Mouse (Mus musculus): ENCODE data around the gene Tmem179.

Gene Tmem179

DNA sequence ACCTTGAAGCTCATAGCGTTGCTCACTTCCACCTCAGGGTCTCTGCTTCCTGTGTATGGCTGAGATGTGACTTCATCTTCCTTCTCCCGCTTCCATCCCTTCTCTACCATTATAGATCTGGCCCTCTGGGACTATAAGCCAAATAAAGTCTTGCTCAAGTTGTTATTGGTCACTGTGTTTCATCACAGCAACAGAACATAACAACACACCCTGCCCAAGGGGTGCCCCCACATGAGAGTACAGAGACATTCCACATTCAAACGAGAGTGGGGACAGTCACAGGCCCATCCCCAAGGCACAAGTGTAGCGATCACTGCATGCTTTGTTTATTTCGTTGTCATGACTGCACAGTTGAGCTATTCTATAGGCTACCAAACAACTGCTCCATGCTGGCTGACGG lies 20.7 kb upstream of the Tmem179 start:
- DNase-seq (ENCODE audit: low read depth, low spot score) = no peak

DNA sequence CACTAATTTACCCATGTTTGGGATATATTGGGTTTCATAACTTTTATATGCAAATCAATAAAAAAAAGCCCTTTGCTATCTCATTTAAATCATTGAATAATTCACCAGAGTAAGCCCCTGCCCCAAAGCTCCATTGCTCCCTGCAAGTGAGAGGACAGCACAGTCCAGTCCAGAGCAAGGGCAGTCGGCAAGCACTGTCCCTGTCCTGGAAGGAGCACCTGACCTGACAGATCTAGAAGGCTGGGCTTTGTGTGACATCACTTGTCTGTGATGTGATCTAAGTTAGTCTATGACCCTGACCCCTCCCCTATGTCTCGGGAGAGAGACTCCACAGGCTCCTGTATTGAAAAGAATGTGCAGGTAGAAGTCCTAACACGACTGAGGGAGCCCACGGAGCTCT lies 17.2 kb upstream of the Tmem179 start:
- DNase-seq (ENCODE audit: low read depth, low spot score) = no peak

GRCm38 (mm10) chr12:112518105-112518504 lies 1.6 kb upstream of the Tmem179 start:
- DNase-seq (ENCODE audit: low read depth, low spot score) = no peak

DNA sequence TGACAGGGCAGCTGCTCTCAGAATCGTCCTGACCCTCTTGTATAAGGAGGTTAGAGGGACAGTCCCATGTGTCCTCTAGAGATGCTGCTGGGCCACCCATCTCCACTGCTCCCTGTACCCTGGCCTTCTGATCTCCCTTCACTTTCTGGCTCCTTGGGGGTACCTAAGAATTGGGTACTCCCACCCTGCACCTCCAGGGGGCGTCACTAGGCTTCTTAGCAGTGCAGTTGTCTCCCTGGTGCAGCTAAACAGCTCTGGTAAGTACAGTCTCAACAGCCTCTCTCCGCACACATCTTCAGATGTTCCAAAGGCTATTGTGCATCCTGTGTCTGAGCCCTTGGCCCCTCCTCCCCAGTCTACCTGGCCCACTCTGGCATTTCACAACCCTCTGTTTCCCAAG lies 1.6 kb downstream of the Tmem179 start:
- no peak for DNase-seq (ENCODE audit: low read depth, low spot score)

DNA sequence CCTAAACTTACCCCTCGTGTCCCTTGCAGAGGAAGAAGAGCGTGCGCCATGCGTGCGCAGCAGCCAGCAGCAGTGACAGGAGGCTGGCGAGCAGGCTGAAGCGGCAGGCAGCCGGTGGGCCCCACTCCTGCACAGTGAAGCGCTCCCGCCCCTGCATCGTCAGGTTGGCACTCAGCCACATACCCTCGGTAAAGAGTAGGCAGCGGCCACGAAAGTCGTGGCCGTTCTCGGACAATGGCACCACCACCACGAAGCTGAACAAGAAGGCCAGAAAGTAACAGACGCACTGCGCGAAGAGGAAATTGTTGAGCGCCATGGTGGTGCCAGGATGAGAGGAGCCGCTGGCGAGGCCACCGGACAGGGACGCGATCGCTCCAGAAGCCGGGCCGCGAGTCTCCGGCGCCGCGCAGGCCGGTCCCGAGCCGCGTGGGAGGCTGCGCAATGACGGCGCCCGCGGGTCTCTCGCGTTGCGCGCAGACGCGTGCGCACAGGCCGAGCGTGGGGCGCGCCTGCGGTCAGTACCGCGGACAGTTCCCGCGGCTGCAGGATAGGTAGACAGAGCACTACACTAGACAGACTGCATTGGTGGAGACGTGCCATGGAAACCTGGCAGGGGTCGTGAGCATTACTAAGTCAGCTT lies 5.7 kb downstream of the Tmem179 start:
- DNase-seq (ENCODE audit: low read depth, low spot score) = no peak

GRCm38 (mm10) chr12:112510365-112510732 lies 6.2 kb downstream of the Tmem179 start:
- no peak for DNase-seq (ENCODE audit: low read depth, low spot score)

- DNase-seq (ENCODE audit: low read depth, low spot score) = no peak
These were observed 8.6 kb downstream of the Tmem179 start for GRCm38 (mm10) chr12:112507984-112508383.

DNA sequence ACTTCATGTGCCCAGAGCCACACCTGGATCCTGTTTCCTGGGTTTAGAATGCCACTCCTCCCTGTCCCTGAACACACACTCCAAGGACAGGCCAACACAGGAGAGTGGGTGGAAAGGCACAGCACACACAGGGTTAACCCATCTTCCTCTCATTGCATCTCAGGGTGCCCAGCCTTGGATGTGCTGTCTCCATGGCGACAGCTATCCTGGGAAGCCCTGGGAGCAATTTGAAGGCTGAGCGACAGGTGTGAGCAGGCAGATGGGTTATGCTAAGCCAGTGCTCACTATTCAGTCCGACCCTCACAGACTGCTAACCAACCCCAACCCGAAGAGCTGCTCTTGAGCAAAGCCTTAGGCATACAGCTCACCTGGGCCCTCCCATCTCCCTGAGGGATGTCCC lies 9.3 kb downstream of the Tmem179 start:
- DNase-seq (ENCODE audit: low read depth, low spot score) = no peak

- no peak for DNase-seq (ENCODE audit: low read depth, low spot score)
These were observed 10.3 kb downstream of the Tmem179 start for GRCm38 (mm10) chr12:112506267-112506666.

DNA sequence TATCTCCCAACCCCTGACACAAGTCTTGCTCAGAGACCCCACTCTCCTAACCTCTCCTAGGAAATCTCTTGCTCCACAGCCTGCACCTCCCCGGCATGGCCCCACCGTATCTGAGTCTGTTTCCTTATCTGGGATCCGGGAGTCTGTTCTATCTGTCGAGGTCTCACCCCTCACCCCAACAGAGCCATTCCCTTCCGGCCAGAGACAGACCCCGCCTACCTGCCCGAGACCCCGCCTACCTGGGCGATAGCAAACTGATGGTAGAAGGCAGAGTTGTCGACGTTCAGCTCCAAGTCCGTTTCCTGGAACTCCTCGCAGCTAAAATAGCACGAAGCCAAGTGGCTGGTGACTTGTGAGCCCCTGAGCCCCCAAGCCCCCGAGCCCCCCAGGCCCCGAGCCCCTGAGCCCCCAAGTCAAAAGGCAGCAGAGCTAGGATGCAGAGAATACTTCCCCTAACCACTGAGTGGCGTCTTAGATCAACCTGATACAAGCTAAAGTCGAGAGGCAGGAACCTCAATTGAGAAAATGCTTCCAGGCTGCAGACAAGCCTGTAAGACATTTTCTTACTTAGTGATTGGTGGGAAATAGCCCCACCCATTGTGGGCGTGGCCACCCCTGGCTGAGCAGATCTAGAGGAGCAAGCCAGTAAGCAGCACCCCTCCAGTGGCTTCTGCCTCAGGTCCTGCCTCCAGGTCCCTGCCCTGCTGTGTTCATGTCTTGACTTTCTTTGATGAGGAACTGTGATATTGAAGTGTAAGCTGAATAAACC lies 13.4 kb downstream of the Tmem179 start:
- no peak for DNase-seq (ENCODE audit: low read depth, low spot score)

DNA sequence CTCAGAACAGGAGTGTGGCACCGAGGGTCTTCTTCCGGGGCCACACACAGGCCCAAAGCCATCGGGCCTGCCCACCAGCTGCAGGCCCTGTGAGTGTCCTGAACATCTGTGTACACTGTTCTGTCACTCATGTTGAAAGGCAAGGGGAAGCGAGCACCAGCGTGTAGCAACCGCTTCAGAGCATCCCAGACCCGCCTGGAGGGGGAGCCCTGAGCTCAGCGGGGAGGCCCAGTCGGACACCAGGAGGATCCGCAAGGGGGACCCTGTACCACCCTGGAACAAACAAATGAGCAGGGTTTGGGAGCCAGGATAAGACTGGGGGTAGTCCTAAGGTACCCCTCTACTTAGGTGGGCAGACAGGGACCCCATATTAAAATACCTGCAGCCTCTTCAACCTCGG lies 17.9 kb downstream of the Tmem179 start:
- no peak for DNase-seq (ENCODE audit: low read depth, low spot score)

DNA sequence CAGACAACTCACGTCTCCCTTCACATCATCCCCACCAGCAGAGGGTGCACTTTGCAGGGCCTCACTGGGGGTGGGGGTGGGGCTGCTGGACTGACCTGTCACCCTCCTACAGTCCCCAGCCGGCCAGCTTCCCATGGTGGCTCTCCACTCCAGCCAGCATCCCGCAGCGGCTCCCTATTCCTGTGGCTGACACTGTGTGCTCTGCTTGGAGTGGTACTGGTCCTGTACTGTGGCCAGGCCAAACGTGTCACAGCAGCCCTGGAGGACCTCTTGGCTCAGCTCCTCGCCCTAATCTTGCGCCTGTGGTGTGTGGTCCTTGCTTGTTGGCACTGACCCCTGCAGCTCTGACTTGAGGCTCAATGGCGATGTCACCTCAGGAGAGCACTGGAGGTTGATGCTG lies 18.8 kb downstream of the Tmem179 start:
- DNase-seq (ENCODE audit: low read depth, low spot score) = no peak

DNA sequence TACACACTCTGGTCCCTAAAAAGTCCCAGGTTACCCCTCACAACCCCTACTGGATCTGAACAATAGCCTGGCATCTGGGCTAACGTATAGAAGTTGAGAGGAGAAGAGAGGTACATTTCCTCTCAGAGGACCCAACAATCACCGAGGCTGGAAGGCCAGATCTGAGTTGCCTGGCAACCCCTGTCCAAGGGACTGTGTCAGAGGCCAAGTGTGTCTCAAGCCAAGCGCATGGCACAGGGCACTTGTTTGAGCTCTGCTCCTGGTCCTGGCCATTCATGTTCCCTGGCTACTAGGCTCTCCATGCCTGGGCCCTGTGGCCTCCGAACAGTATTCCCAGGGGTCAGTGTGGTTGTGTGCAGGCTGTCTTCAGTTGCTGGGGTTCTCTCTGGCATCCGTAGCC lies 20.4 kb downstream of the Tmem179 start:
- DNase-seq (ENCODE audit: low read depth, low spot score) = no peak

DNA sequence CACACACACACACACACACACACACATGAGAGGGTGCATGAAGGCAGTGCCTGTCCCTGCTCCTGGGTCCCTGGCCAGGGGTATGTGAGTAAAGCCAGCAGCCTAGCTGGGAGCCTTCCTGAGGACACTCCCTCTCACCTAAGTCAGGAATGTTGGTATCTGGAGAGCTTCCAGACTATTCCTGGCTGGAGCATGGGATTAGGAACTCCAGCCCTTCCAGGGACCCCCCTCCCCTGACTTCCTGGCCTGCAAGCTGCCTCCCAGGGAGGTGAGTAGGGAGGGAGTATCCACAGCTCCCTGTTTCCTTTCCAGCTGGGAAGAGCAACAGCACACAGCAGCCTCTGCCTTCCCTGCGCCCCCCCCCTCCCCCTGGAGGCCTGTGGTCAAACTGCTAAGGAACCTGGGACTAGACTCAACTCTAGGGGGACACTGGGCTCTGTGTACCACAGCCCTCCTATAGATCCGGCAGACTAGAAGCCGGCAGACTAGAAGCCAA lies 26.1 kb downstream of the Tmem179 start:
- DNase-seq (ENCODE audit: low read depth, low spot score) = no peak

DNA sequence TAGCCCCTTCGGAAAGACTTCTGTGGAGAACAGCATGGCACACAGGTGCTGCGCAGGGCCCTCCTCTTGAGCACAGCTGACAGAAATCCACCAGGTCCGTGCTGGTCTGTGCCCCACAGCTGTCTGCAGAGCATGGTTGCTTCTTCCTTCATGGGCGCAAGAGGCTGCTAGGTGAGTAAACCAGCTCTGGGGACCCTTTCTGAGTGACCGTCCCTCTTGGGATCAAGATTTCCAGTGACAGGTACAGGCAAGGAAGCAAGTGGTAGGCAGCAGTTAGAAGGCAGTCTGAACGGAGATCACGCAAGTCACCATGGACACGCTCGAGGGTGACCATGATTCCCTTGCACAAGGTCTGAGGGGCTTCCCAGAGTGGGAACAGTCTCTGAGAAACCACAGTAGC lies 27.0 kb downstream of the Tmem179 start:
- no peak for DNase-seq (ENCODE audit: low read depth, low spot score)

DNA sequence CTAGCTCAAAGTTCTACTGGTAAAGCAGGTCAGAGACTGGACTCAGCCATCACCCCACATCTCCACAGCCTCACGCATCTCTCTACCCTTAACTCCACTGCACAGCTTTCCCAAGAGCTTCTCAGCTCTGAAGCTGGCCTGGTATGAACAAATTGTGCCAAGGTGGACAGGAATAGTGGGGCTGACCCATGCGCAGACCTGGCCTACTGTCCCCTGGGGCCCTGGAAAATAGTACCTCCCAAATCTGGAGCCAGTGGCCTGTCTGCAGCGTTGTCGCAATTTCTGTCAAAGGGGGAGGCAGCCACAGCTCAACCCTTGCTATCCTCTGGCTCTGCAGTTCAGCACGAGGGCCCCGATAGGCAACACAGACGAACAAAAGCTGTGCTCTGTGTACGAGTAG lies 27.4 kb downstream of the Tmem179 start, which contains the start of gene A530016L24Rik:
A530016L24Rik (plus strand) TSS at position 315 of the 400 bp plus-strand sequence.
- no peak for DNase-seq (ENCODE audit: low read depth, low spot score)

- DNase-seq (ENCODE audit: low read depth, low spot score) = no peak
These were observed 42.8 kb downstream of the Tmem179 start for GRCm38 (mm10) chr12:112473777-112474176.

DNA sequence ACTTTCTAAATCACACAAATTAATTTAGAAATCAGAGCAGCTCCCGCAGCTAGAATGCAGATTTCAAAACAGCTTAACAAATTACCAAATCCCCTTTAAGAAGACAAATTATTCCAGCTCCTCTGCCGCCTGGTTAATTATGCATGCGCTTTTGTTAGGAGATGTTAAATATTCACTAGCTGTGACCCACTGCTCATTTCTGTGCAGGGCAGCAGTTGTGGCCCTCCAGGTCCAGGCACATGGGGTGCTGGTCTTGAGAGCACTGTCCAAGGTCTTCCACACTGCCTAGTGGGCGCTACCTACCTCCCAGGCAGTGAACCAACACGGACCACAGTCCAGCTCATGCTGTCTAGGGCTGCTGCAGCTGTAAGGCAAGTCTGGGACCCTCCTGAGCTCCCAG lies 46.3 kb downstream of the Tmem179 start:
- DNase-seq (ENCODE audit: low read depth, low spot score) = no peak

GRCm38 (mm10) chr12:112469393-112469792 lies 47.2 kb downstream of the Tmem179 start:
- no peak for DNase-seq (ENCODE audit: low read depth, low spot score)

DNA sequence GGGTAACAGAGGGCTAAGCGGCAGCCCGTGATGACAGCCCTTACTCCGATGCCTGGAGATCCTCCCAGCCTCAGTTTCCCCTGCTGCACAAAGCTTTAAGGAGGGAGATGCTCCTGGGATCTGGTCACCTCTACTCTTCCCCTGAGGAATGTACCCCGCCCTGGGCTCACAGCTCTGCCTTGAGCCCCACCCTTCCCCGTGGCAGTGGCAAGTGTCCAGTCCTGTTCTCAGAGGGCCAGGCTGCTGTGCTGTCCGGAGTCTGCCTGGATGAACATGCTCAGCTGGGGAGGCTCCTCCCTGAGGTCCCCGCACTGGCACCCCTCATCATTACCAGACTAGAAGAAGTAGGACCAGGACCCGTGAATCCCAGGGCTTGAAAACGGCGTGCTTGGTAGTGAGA lies 49.2 kb downstream of the Tmem179 start:
- no peak for DNase-seq (ENCODE audit: low read depth, low spot score)

DNA sequence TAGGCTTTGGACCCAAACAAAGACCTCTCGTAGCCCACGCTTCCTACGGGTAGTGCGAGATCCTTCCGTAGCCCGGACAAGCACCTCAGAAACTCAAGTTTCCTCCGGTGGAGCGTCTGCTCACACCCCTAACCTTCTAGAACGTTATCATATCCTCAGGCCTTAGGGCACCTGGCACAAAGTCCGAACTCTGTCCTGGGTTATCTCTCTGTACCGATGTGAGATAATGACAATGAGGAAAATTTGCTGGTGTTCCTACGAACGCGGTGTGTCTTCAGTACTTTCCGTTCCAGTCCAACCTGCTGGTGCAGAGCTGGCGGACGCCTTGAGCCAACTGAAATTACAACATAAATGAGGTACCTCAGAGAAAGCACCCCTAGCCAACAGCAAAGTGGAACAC lies 50.6 kb downstream of the Tmem179 start:
- no peak for DNase-seq (ENCODE audit: low read depth, low spot score)

- no peak for DNase-seq (ENCODE audit: low read depth, low spot score)
These were observed 52.0 kb downstream of the Tmem179 start for GRCm38 (mm10) chr12:112464516-112464915.

- no peak for DNase-seq (ENCODE audit: low read depth, low spot score)
These were observed 52.6 kb downstream of the Tmem179 start for GRCm38 (mm10) chr12:112463750-112464444.

All from brain, embryonic 18.5 days (tissue).